Mouse (Mus musculus) gastrocnemius, adult 2 months (tissue): Measurements from ENCODE around the gene Gabra4. TPM values are rescaled to one million over a fixed set of nuclear protein-coding genes. Genes with fewer than 3 reads are reported as not detected.

Experiments
- DNase-seq: peaks from one replicate; pipeline ENCODE4 v3.0.0; 2022
- H3K27ac ChIP-seq: fragments of 200-600 bp; 2 replicates; pipeline ENCODE4 v1.8.1; 2022; ENCODE audit warnings: mild to moderate bottlenecking
- H3K4me3 ChIP-seq: fragments of 200-600 bp; 2 replicates; pipeline ENCODE4 v1.8.1; 2022; ENCODE audit warnings: mild to moderate bottlenecking, moderate library complexity
- CTCF ChIP-seq: fragments of 200-600 bp; IDR thresholded peaks from 2 replicates; pipeline ENCODE4 v1.8.1; 2022; ENCODE audit warnings: antibody characterized with exemption, mild to moderate bottlenecking, moderate library complexity
- intact Hi-C: fragments of 180-260 bp; cut with DNase I; formaldehyde crosslinking; loops from one replicate; pipeline ENCODE4 v1.15.1; 2025
- long read RNA-seq, 2 experiments: library from polyadenylated mRNA; stranded (forward); transcript quantifications; one replicate each; pipeline ENCODE4 v2.0.0; 2021
- total RNA-seq, 2 experiments: library from RNA; stranded (reverse); gene quantifications; 2 replicates each; pipeline ENCODE4 v1.2.3; 2021

Gabra4 gene
- total RNA-seq: not detected
- long read RNA-seq, experiment 1: 0 reads
- long read RNA-seq, experiment 2: 0 reads

DNA sequence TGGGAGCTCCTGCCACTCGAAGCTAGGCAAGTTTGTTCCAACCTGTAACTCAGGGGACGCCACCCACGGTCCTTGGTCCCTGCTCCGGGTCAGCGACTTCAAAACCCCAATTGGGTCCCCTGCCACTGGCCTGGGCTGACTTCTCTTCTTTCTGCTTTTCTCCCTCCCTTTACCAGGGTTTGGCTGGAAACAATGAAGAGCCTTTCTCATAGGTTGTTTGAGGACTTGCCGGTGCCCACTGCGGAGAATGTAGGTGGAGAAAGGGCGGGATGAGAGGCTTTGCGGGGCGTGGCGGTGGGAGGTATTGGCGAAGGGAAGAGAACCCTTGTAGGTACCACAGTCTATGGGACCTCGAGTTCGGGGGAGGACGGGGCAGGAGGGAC lies at the start of gene Gabra4:
TSS of gene Gabra4 (minus strand) at position 194 of the 383 bp plus-strand sequence.
- TF ChIP-seq CTCF: no peak
- intact Hi-C loops: no loop called here
- no peak for DNase-seq

DNA sequence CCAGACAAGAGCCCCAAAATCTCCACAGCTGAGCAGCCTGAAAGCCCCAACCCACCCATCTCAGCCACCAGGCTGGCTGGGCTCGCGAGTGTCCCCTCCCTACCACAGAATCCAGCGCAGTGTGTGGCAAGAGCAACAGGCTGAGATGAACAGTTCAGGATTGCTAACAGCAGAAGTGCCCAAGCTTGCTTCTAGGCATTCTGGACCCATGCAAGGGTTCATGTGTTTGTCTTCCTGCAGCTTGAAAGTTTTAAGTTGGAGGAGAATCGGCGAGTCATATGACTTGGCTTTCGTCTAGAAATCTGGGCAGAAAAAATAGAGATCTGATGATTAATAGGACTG lies 43.1 kb upstream of the Gabra4 start:
- intact Hi-C loops: no loop called here
- DNase-seq: no peak
- H3K27ac ChIP-seq: no peak overlapping the region
- peak overlapping the region; percentile 69 for H3K4me3 ChIP-seq
- TF ChIP-seq CTCF: no peak

More for the DNA sequence above, at the start of gene Gabra4:
- H3K27ac ChIP-seq: no peak within 1 kb of the TSS
- H3K4me3 ChIP-seq: peak within 1 kb of the TSS; percentile 71

DNA sequence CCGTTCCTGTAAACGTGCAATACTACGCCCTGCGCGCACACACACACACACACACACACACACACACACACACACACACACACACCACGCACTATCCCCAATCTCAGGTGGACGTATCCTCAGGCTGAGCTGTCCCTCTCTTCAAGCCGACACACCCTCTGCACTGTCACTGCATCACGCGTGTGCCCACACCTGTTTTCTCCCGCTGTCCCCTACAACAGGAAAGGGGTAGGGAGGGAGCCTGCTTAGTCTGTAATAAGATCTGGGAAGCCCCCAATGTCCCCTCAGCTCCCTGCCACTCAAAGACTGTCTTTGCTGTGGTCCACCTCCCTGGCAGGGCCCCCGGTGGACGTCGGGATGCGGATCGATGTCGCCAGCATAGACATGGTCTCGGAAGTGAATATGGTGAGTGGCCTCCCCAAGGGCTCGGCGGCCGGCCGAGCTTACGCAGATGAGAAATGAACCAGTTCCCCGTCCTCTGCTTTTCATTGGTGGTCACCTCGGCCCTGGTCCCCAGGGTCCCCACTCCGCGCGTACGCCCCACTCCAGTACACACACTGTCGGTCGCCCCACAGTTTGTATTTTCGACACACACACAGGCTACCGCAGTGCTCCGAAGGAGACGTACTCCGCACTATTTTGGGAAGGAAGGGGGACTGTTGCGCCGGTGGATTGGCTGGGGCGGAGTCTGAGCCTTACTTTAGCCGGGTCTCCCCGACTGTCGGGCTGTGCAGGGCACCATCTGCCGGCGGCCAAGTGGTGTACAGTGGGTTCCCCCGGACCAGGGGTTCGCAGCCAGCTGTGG lies 42.6 kb upstream of the Gabra4 start:
- peak; percentile 26 for DNase-seq
- peak overlapping the region; percentile 69 for H3K4me3 ChIP-seq
- no peak overlapping the region for H3K27ac ChIP-seq
- intact Hi-C loops: no loop called here
- peak; percentile 22; the same call in 1 of the 2 replicates for TF ChIP-seq CTCF

DNA sequence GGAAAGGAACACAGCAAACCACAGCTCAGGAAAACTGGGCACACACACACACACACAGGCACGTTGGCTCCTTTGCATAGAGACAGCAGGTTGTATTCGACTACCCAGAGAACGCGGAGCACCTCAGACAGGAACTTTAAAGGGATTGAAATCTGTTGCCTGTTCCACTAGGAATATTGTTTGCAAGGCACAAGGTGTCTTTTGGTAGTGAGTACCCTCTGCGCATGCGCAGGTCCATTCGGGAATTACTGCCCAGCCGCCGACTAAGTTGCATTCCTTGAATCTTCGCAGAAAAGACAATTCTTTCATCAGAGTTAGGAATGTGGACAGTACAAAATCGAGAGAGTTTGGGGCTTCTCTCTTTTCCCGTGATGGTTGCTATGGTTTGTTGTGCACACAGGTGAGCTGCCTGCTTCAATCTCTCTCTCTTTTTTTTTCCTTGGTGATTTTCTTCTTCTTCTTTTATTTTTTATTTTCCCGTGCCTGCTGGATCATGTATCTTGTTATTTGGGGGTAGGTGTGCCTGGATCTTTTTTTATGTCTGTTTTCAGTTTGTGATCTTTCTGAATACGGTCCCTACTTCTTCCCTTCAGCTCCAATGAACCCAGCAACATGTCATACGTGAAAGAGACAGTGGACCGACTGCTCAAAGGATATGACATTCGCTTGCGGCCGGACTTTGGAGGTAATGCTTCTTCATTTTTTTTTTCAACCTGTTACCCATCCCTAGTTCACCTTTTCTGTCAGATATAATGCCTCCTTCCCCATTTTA lies 41.8 kb upstream of the Gabra4 start:
- H3K27ac ChIP-seq: no peak overlapping the region
- peak overlapping the region; percentile 49 for H3K4me3 ChIP-seq
- DNase-seq: peak; percentile 18
- intact Hi-C loops: no loop called here
- no peak for TF ChIP-seq CTCF

DNA sequence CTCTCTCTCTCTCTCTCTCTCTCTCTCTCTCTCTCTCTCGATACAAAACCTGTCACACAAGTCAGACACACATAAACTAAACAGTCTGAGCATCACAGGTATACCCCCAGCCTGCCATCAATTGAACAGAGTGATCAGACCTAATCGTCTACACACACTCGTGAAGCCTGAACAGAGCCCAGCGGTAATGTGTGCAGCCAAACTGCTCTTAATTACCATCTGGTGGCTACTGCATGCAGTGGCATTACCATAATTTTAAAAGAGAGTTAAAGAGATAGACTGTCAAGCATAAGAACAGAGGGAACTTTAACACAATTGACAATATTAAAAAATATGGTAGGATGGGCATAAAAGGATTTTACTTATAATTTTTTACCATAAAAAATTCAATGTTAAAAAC lies 7.5 kb upstream of the Gabra4 start:
- DNase-seq: no peak
- Histone ChIP-seq H3K27ac (no peak overlapping the region), H3K4me3 (no peak overlapping the region)
- intact Hi-C loops: no loop called here
- TF ChIP-seq CTCF: no peak

DNA sequence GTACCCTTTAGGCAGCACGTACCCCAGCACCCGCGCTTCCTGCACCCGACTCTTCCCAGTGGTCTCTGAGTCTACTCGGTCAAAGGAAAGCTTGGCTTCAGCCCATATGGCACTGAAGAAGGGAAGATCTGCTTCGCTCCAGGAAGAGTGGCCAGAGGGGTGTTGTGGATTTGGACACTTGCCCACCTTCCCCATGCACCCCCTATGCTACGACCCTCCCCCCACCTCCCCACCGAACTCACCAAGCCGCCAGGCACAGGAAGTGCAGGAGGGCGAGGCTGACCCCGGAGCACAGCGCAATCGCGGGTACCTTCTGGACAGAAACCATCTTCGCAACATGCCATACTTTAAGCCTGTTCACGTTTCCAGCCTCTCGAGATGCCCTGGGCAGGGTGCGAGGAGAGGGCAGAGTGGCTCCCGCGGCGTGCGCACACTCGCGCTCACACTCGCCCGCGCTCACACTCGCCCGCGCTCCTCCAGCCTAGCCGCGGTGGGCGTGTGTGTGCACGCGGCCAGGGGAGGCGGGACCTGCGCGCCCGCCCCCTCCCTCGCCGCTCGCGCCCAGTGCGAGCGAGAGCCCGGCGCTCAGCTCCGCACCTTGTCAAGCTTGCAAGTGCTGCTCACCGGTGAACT lies 510 bp downstream of the Gabra4 start, which contains the start of gene Gabrb1:
TSS of gene Gabrb1 (plus strand) at position 632 of the 633 bp plus-strand sequence.
- Histone ChIP-seq H3K4me3 (peak within 1 kb of the TSS; percentile 71), H3K27ac (no peak within 1 kb of the TSS)
- TF ChIP-seq CTCF: no peak
- DNase-seq: peak; percentile 25
- intact Hi-C loops: no loop called here

DNA sequence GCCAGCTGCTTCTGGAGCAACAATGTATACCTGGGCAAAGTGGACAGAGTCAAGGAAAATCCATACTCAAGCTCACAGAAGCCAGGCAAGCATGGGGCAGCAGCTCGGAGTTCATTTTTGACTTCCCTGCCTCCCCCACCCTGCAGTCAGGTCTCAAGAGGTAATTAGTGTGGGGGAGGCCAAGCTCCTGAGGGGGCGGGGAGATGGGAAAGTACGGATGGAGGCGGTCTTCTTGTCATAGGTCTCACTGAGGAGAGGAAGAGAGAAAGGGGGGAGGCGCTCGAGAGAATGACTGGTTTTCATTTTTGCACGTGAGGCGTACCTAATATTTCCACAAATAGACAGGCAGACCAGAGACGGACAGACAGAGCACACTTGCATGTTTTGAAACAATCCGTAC lies 1.3 kb downstream of the Gabra4 start:
- DNase-seq: no peak
- Histone ChIP-seq H3K27ac (no peak overlapping the region), H3K4me3 (peak overlapping the region; percentile 71)
- intact Hi-C loops: no loop called here
- TF ChIP-seq CTCF: no peak

DNA sequence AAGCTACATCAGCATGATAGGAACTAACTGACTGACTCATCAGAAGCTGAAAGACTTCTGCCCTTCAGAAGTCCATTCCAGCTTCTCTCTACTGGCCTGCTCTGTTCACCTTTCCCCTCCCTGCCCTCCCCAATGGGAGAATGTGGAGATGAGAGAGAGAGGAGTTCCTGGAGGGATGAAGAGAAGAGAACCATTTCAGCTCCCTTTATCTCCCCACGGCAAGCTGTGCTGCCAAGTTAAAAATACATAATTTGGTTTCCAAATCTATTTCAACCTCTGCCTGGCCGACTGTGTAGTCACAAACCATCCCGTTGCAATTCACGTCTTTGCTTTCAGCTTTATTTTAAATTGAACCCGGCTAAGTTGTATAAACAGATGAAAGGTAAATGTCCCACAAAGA lies 4.1 kb downstream of the Gabra4 start:
- no peak overlapping the region for H3K4me3 ChIP-seq
- no peak for DNase-seq
- no peak overlapping the region for H3K27ac ChIP-seq
- intact Hi-C loops: no loop called here
- TF ChIP-seq CTCF: no peak

DNA sequence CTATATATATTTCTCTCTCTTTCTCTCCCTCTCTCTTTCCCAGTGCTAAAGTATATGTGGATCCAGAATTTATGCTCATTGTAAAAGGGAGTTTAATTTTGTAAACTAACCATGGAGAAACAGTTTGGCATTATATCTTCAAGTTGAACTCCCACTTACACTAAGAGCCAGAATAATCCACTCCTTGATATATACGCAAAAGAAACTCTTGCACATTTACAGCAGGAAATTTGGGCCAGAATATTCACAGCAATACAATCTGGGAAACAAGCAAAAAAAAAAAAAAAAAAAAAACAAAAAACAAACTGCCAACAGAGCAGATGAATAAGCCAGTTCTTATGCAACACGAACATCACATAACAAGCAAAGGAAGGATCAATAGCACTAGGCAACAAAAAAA lies 10.0 kb downstream of the Gabra4 start:
- no peak for TF ChIP-seq CTCF
- Histone ChIP-seq H3K27ac (no peak overlapping the region), H3K4me3 (no peak overlapping the region)
- DNase-seq: no peak
- intact Hi-C loops: no loop called here

DNA sequence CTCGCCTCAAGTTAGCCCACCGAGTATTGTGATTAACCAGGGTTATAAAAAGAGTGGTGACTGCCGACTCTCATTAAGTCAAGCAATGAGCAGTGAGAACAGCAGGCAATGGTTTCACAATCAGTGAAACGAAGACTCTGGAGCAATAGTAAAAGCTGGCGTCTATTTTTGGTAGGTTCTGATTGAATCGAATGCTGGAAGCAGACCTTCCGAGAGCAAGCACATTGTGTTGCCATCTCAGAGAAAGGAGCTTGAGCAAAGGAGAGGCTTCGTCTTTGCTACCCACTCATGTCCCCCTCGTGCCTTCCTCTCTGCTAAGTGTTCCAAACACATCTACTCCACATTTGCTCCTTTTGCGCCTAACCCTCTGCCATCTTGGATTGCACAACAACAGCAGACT lies 18.3 kb downstream of the Gabra4 start:
- TF ChIP-seq CTCF: no peak
- no peak overlapping the region for H3K27ac ChIP-seq
- no peak for DNase-seq
- H3K4me3 ChIP-seq: no peak overlapping the region
- intact Hi-C loops: no loop called here

DNA sequence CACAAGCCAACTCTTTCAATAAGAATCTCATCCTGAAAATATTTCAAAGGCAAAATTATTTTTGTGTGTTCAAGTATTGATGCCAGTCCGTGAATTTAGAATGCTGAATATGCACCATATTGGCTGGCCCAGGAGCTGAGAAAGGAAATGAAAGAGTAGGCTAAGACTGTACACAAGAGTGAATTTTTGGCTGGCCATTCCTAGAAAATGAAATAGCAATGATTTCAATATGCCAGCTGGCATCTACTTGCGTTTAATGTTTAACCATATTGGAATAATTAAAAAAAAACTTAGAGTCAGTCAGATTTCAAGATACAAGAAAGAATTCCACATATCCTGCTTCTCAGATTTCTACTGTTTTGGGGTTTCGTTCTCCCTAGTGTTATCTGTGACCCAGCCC lies 30.3 kb downstream of the Gabra4 start:
- no peak for TF ChIP-seq CTCF

DNA sequence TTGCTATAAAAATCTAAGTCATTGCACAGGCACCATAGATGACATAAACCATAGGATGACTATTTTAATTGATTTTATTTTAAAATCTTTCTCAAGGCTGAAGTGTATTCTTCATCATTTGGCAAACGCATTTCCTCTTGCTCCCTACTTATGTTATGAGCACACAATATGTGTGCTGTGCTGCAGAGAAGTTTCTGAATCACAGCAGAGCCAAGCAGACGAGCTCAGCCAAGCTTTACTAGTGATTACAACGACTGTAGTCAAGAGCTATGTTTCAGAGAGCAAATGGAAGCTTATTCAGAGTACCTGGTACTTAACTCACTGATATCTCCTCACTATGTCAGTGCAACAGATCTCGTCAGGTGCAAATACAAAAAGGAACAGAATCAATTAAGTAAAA lies 41.4 kb downstream of the Gabra4 start:
- intact Hi-C loops: no loop called here
- H3K27ac ChIP-seq: no peak overlapping the region
- no peak for TF ChIP-seq CTCF
- H3K4me3 ChIP-seq: no peak overlapping the region
- DNase-seq: no peak

More for the DNA sequence above, 30.3 kb downstream of the Gabra4 start:
- no peak for DNase-seq
- Histone ChIP-seq H3K4me3 (no peak overlapping the region), H3K27ac (no peak overlapping the region)
- intact Hi-C loops: no loop called here

DNA sequence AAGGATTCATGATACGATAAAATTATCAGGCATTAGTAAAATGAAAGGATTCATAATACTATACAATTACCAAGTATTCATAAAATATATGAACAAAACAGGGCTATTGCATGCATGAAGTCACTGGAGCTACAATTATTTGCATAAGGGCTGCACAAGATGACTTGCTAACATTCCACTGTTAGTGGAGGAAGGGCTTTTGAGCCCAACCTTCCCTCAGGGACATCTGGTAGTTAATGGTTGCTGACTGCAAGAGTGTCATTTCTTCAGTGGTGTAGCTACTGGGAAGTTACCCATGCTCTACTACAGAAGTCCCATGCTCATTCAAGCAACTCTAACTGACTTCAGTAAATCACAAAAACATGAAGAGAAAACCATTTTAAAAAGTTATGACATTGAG lies 43.8 kb downstream of the Gabra4 start:
- intact Hi-C loops: no loop called here
- TF ChIP-seq CTCF: no peak
- DNase-seq: no peak
- Histone ChIP-seq H3K27ac (no peak overlapping the region), H3K4me3 (no peak overlapping the region)
